Mouse (Mus musculus) liver, embryonic 16.5 days (tissue): ENCODE measurements around the gene Flt1. TPM values are rescaled to one million over a fixed set of nuclear protein-coding genes. Genes with fewer than 3 reads are reported as not detected.
A peak's percentile ranks its signal among the peaks of the same experiment; 100 is the strongest.
"Not testable (repeated sequence)": the region's sequence is repeated elsewhere in the genome, so short reads cannot be mapped to it uniquely, and the experiment has no call there.

ENCODE experiments used
- ATAC-seq: fragments of 200-750 bp; cut with Nextera tagmentation; 2 replicates; pipeline ENCODE4 v1.8.0; 2017; ENCODE audit warnings: low read depth, mild to moderate bottlenecking, moderate number of reproducible peaks, moderate library complexity
- H3K27ac ChIP-seq: fragments of 300-500 bp; sonication (generic); 2 replicates; pipeline ENCODE4 v1.5.1; 2014; ENCODE audit warnings: mild to moderate bottlenecking, low read length
- H3K27me3 ChIP-seq: fragments of 300-500 bp; sonication (generic); 2 replicates; pipeline ENCODE4 v1.6.1; 2014; ENCODE audit warnings: low read depth, low read length, mixed read lengths; ENCODE audit not compliant: control insufficient read depth, insufficient read depth
- H3K36me3 ChIP-seq: fragments of 300-500 bp; sonication (generic); 2 replicates; pipeline ENCODE4 v1.6.1; 2014; ENCODE audit warnings: mild to moderate bottlenecking; ENCODE audit not compliant: control insufficient read depth, insufficient read depth
- H3K4me1 ChIP-seq: fragments of 300-500 bp; sonication (generic); 2 replicates; pipeline ENCODE4 v1.6.1; 2014; ENCODE audit warnings: low read depth, low read length, mixed read lengths; ENCODE audit not compliant: control insufficient read depth
- H3K4me2 ChIP-seq: fragments of 300-500 bp; sonication (generic); 2 replicates; pipeline ENCODE4 v1.6.1; 2014; ENCODE audit warnings: low read depth, low read length, mixed read lengths
- H3K4me3 ChIP-seq: fragments of 300-500 bp; sonication (generic); 2 replicates; pipeline ENCODE4 v1.5.1; 2014; ENCODE audit warnings: low read depth, mild to moderate bottlenecking, low read length
- H3K9ac ChIP-seq: fragments of 300-500 bp; sonication (generic); 2 replicates; pipeline ENCODE4 v1.6.1; 2014; ENCODE audit warnings: low read depth, low read length
- H3K9me3 ChIP-seq: fragments of 300-500 bp; sonication (generic); replicated peaks from 2 replicates; pipeline ENCODE4 v1.6.1; 2016; ENCODE audit warnings: low read length; ENCODE audit not compliant: control insufficient read depth
- WGBS: fragments of 180-500 bp; shearing (Covaris S2); extraction: QIAGEN DNeasy Blood & Tissue Kit; methylation state at CpG from one replicate; pipeline ENCODE4 v1.1.7; 2014; ENCODE audit not compliant: insufficient replicate concordance; 5-methylcytosine and 5-hydroxymethylcytosine counted together
- polyA plus RNA-seq: library from polyadenylated mRNA; unstranded; fragments of >200 nt; fragmentation: Nextera tagmentation; extraction: Ambion mirVana; gene quantifications from 2 replicates; pipeline ENCODE4 v1.2.1, GENCODE M21; 2015

Gene Flt1
- polyA plus RNA-seq, 1 experiment from 2014 or later = 3.3 TPM

- Histone ChIP-seq H3K4me2 (no peak overlapping the region), H3K4me3 (no peak overlapping the region), H3K36me3 (no peaks in the 10 kb centered on the region), H3K4me1 (no peaks in the 10 kb centered on the region), H3K27ac (no peak overlapping the region), H3K9ac (no peak overlapping the region), H3K27me3 (no peaks in the 10 kb centered on the region), H3K9me3 (no peaks in the 10 kb centered on the region)
- 65% methylated on average over 7 of the region's 7 CpGs for WGBS
- no peak for ATAC-seq
Measured at GRCm38 (mm10) chr5:147565444-147565843, 160.4 kb downstream of the Flt1 start.

- Histone ChIP-seq H3K4me2 (peak overlapping the region; percentile 14), H3K27me3 (no peaks in the 10 kb centered on the region), H3K9me3 (no peaks in the 10 kb centered on the region), H3K9ac (no peak overlapping the region), H3K36me3 (no peaks in the 10 kb centered on the region), H3K4me1 (no peaks in the 10 kb centered on the region), H3K4me3 (0 out of 2 replicates have a peak overlapping the region, but pooled peaks have one; percentile 5), H3K27ac (no peak overlapping the region)
- 30% methylated on average over 16 of the region's 16 CpGs for WGBS
- no peak for ATAC-seq
Measured at GRCm38 (mm10) chr5:147564140-147564590, 161.6 kb downstream of the Flt1 start.

GRCm38 (mm10) chr5:147563511-147564139 is 162.2 kb downstream of the Flt1 start:
- H3K27ac ChIP-seq = no peak overlapping the region
- no peaks in the 10 kb centered on the region for H3K9me3 ChIP-seq
- 57% methylated on average over 18 of the region's 18 CpGs for WGBS
- no peak overlapping the region for H3K9ac ChIP-seq
- no peaks in the 10 kb centered on the region for H3K4me1 ChIP-seq
- H3K36me3 ChIP-seq = no peaks in the 10 kb centered on the region
- no peak; the same call in 1 of the 2 replicates for ATAC-seq
- no peaks in the 10 kb centered on the region for H3K27me3 ChIP-seq
- H3K4me2 ChIP-seq = peak overlapping the region; percentile 14
- 0 out of 2 replicates have a peak overlapping the region, but pooled peaks have one; percentile 5 for H3K4me3 ChIP-seq

GRCm38 (mm10) chr5:147557641-147558040 is 168.2 kb downstream of the Flt1 start:
- not testable (repeated sequence) for H3K4me3 ChIP-seq, H3K4me2 ChIP-seq, ATAC-seq, H3K9ac ChIP-seq, H3K4me1 ChIP-seq, H3K27me3 ChIP-seq, H3K27ac ChIP-seq, H3K36me3 ChIP-seq, H3K9me3 ChIP-seq
- WGBS = 53% methylated on average over 5 of the region's 6 CpGs

GRCm38 (mm10) chr5:147551879-147552627 is 173.8 kb downstream of the Flt1 start:
- no peaks in the 10 kb centered on the region for H3K4me1 ChIP-seq
- H3K4me2 ChIP-seq = no peak overlapping the region
- no peaks in the 10 kb centered on the region for H3K27me3 ChIP-seq
- H3K36me3 ChIP-seq = peaks cover 20% of the 10 kb centered on the region
- WGBS = 77% methylated on average over 13 of the region's 13 CpGs
- ATAC-seq = no peak
- no peaks in the 10 kb centered on the region for H3K9me3 ChIP-seq
- H3K9ac ChIP-seq = no peak overlapping the region
- H3K27ac ChIP-seq = no peak overlapping the region
- no peak overlapping the region for H3K4me3 ChIP-seq

- no peaks in the 10 kb centered on the region for H3K9me3 ChIP-seq
- no peaks in the 10 kb centered on the region for H3K27me3 ChIP-seq
- WGBS = 84% methylated on average over 12 of the region's 12 CpGs
- ATAC-seq = no peak
- no peak overlapping the region for H3K9ac ChIP-seq
- no peak overlapping the region for H3K4me2 ChIP-seq
- no peak overlapping the region for H3K4me3 ChIP-seq
- no peaks in the 10 kb centered on the region; the same call in 1 of the 2 replicates for H3K4me1 ChIP-seq
- H3K36me3 ChIP-seq = peaks cover 30% of the 10 kb centered on the region
- H3K27ac ChIP-seq = no peak overlapping the region
Measured at GRCm38 (mm10) chr5:147549016-147549755, 176.6 kb downstream of the Flt1 start.

- H3K9me3 ChIP-seq = no peaks in the 10 kb centered on the region
- H3K4me2 ChIP-seq = no peak overlapping the region
- H3K9ac ChIP-seq = no peak overlapping the region
- H3K4me1 ChIP-seq = no peaks in the 10 kb centered on the region; the same call in 1 of the 2 replicates
- peak; percentile 80 for ATAC-seq
- H3K36me3 ChIP-seq = peaks cover 39% of the 10 kb centered on the region
- WGBS = 71% methylated on average over 11 of the region's 11 CpGs
- H3K27me3 ChIP-seq = no peaks in the 10 kb centered on the region
- H3K27ac ChIP-seq = peak overlapping the region; percentile 58; the same call in 1 of the 2 replicates
- H3K4me3 ChIP-seq = no peak overlapping the region
Measured at GRCm38 (mm10) chr5:147545731-147546241, 180.0 kb downstream of the Flt1 start.

GRCm38 (mm10) chr5:147542291-147542690 is 183.5 kb downstream of the Flt1 start:
- peak; percentile 25; the same call in 1 of the 2 replicates for ATAC-seq
- Histone ChIP-seq H3K9ac (no peak overlapping the region), H3K4me2 (no peak overlapping the region), H3K9me3 (no peaks in the 10 kb centered on the region), H3K27ac (no peak overlapping the region), H3K4me3 (no peak overlapping the region), H3K36me3 (peaks cover 36% of the 10 kb centered on the region), H3K27me3 (no peaks in the 10 kb centered on the region), H3K4me1 (no peaks in the 10 kb centered on the region; the same call in 1 of the 2 replicates)
- WGBS = 60% methylated on average over 6 of the region's 6 CpGs
